Mouse (Mus musculus): ENCODE measurements around the gene Cenpp.

Cenpp gene

GRCm38 (mm10) chr13:49530636-49531035, 121.9 kb downstream of the Cenpp start:
- no peak for DNase-seq (ENCODE audit: low spot score in 2 of 2)

- no peak for DNase-seq (ENCODE audit: low spot score in 2 of 2)
Measured at GRCm38 (mm10) chr13:49526235-49526634, 126.3 kb downstream of the Cenpp start.

- DNase-seq (ENCODE audit: low spot score in 2 of 2) = no peak
Measured at GRCm38 (mm10) chr13:49518761-49519160, 133.8 kb downstream of the Cenpp start.

GRCm38 (mm10) chr13:49507176-49507575, 145.4 kb downstream of the Cenpp start:
- no peak for DNase-seq (ENCODE audit: low spot score in 2 of 2)

GRCm38 (mm10) chr13:49505776-49506175, 146.8 kb downstream of the Cenpp start:
- DNase-seq (ENCODE audit: low spot score in 2 of 2) = no peak

GRCm38 (mm10) chr13:49504510-49504909, 148.1 kb downstream of the Cenpp start, which contains the start of gene Ecm2:
Gene Ecm2, plus strand, starts transcription at chr13:49504810.
- DNase-seq (ENCODE audit: low spot score in 2 of 2) = no peak

- no peak for DNase-seq (ENCODE audit: low spot score in 2 of 2)
Measured at GRCm38 (mm10) chr13:49492376-49493368, 159.9 kb downstream of the Cenpp start, which contains the start of gene Tes3-ps. Gene Tes3-ps, plus strand, starts transcription at chr13:49493318.

GRCm38 (mm10) chr13:49485388-49485787, 167.2 kb downstream of the Cenpp start:
- no peak for DNase-seq (ENCODE audit: low spot score in 2 of 2)

GRCm38 (mm10) chr13:49480551-49480950, 172.0 kb downstream of the Cenpp start:
- peak in 1 of 2 experiments; percentile 38 for DNase-seq (ENCODE audit: low spot score in 2 of 2)

GRCm38 (mm10) chr13:49480057-49480456, 172.5 kb downstream of the Cenpp start:
- peak in 1 of 2 experiments; percentile 40 for DNase-seq (ENCODE audit: low spot score in 2 of 2)

GRCm38 (mm10) chr13:49479399-49479798, 173.2 kb downstream of the Cenpp start:
- DNase-seq (ENCODE audit: low spot score in 2 of 2) = no peak

GRCm38 (mm10) chr13:49478851-49479374, 173.7 kb downstream of the Cenpp start:
- no peak for DNase-seq (ENCODE audit: low spot score in 2 of 2)

- no peak for DNase-seq (ENCODE audit: low spot score in 2 of 2)
Measured at GRCm38 (mm10) chr13:49477887-49478286, 174.7 kb downstream of the Cenpp start.

- DNase-seq (ENCODE audit: low spot score in 2 of 2) = no peak
Measured at GRCm38 (mm10) chr13:49472676-49473005, 179.9 kb downstream of the Cenpp start.

GRCm38 (mm10) chr13:49471981-49472675, 180.5 kb downstream of the Cenpp start:
- DNase-seq (ENCODE audit: low spot score in 2 of 2) = no peak

GRCm38 (mm10) chr13:49470806-49471205, 181.8 kb downstream of the Cenpp start:
- DNase-seq (ENCODE audit: low spot score in 2 of 2) = no peak

- no peak for DNase-seq (ENCODE audit: low spot score in 2 of 2)
Measured at GRCm38 (mm10) chr13:49470319-49470718, 182.3 kb downstream of the Cenpp start.

GRCm38 (mm10) chr13:49469002-49469401, 183.6 kb downstream of the Cenpp start:
- DNase-seq (ENCODE audit: low spot score in 2 of 2) = no peak

GRCm38 (mm10) chr13:49467585-49467984, 185.0 kb downstream of the Cenpp start:
- no peak for DNase-seq (ENCODE audit: low spot score in 2 of 2)

GRCm38 (mm10) chr13:49466393-49467075, 186.1 kb downstream of the Cenpp start:
- DNase-seq (ENCODE audit: low spot score in 2 of 2) = no peak

GRCm38 (mm10) chr13:49465875-49466274, 186.7 kb downstream of the Cenpp start:
- DNase-seq (ENCODE audit: low spot score in 2 of 2) = no peak

GRCm38 (mm10) chr13:49462921-49463320, 189.7 kb downstream of the Cenpp start:
- no peak for DNase-seq (ENCODE audit: low spot score in 2 of 2)

All from spleen, postnatal 4 days (tissue).